Comparison of ENCODE assay signal across 13 mouse cellular contexts in the genomic region with DNA sequence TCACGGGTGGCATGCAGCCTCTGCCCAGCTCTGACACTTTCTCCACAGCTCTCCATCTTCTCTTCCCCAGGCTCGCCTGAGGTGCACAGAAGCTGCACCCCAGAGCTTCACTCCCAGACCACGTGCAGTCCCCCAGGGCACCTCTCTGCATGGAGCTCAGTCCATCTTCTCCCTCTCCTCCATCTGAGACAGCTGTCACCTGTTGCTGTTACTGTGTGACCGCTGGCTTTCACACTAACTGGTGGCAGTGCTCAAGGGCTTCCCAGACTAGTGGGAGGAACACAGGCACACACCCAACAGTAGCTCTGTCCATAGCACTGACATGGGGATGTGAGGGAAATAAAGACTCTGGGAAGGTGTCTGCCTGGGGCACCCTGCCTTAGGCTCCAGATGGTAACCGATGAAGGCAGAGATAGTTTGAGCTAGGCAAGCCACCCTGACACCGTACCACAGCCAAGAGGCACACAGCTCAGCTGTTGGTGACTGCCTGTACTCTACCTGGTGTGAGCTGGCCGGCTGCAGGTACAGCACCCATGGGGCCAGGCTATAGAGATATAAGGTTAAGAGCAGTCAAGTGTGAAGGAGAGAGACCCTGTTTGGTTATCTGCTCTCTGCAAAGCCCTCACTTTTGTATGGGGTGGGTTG.
A peak's percentile ranks its signal among the peaks of the same experiment; 100 is the strongest.
DNase-seq lines count a peak whose midpoint lies in the region; ATAC-seq and TF ChIP-seq lines count a peak whose summit lies in the region.
"Had no signal": no experiment of that assay in that cellular context is flagged by ENCODE, and none has a peak within 500 bp of the region (broad histone marks: within the 10 kb centered on the region; RNA-seq: fewer than 3 reads in every experiment).

No protein-coding gene starts in this region.

- H3K9me3 ChIP-seq in heart, embryonic 10.5 days: no peaks in the 10 kb centered on the region
- no peaks in the 10 kb centered on the region for H3K9me3 ChIP-seq in liver, embryonic 13.5 days (replicated peaks)
- H3K9me3 ChIP-seq: midbrain, embryonic 12.5 days; neural tube, embryonic 12.5 days had no signal

- no peak overlapping the region for H3K9ac ChIP-seq in liver, embryonic 13.5 days
- H3K9ac ChIP-seq: liver, embryonic 14.5 days; midbrain, embryonic 12.5 days; neural tube, embryonic 12.5 days had no signal

- H3K4me1 ChIP-seq in heart, embryonic 10.5 days: peaks cover 45% of the 10 kb centered on the region
- H3K4me1 ChIP-seq in brown adipose tissue, adult 24 weeks (ENCODE audit: control insufficient read depth, insufficient read depth, insufficient read length, low read length): peaks cover 33% of the 10 kb centered on the region
- peaks cover 34% of the 10 kb centered on the region for H3K4me1 ChIP-seq in liver, embryonic 13.5 days (replicated peaks)

- 68% methylated on average over 7 of the region's 7 CpGs for WGBS in heart, embryonic 10.5 days
- WGBS in liver, embryonic 13.5 days (ENCODE audit: insufficient replicate concordance): 43% methylated on average over 7 of the region's 7 CpGs

- ATAC-seq in liver, embryonic 13.5 days (ENCODE audit: low read depth): no peak
- no peak for ATAC-seq in CD4-positive, CD25-positive, alpha-beta regulatory T cell, adult 4 months

- no peak for TF ChIP-seq CTCF in layer of hippocampus, adult 2 months (conservative IDR thresholded peaks at IDR 0.05)

- H3K27ac ChIP-seq in heart, embryonic 10.5 days: peak overlapping the region; percentile 83
- H3K27ac ChIP-seq in layer of hippocampus, adult 2 months: peak overlapping the region; percentile 72; the same call in 1 of the 2 replicates
- peak overlapping the region; percentile 77 for H3K27ac ChIP-seq in brown adipose tissue, adult 24 weeks (replicated peaks; ENCODE audit: low read depth, low read length)
- 0 out of 2 replicates have a peak overlapping the region, but pooled peaks have one; percentile 75 for H3K27ac ChIP-seq in liver, embryonic 13.5 days
- H3K27ac ChIP-seq: liver, embryonic 14.5 days; midbrain, embryonic 12.5 days; neural tube, embryonic 12.5 days had no signal

- DNase-seq in heart, embryonic 10.5 days (ENCODE audit: low spot score): no peak
- DNase-seq in heart, postnatal 4 days: no peak
- DNase-seq in layer of hippocampus, adult 2 months (ENCODE audit: low spot score in 2 of 2): no peak
- no peak for DNase-seq in layer of hippocampus, adult 18-20 months (ENCODE audit: low spot score in 2 of 2)
- no peak for DNase-seq in liver, embryonic 13.5 days
- no peak for DNase-seq in B cell, adult 2 months
- DNase-seq: kidney, adult 8-10 months; spleen, adult 18-20 months had no signal

- no peaks in the 10 kb centered on the region for H3K27me3 ChIP-seq in heart, embryonic 10.5 days (ENCODE audit: insufficient read depth, poor library complexity, severe bottlenecking)
- H3K27me3 ChIP-seq in liver, embryonic 13.5 days: no peaks in the 10 kb centered on the region
- H3K27me3 ChIP-seq: midbrain, embryonic 12.5 days; neural tube, embryonic 12.5 days had no signal

- no peak overlapping the region for H3K4me3 ChIP-seq in heart, embryonic 10.5 days
- H3K4me3 ChIP-seq in layer of hippocampus, adult 2 months: no peak overlapping the region
- no peak overlapping the region for H3K4me3 ChIP-seq in brown adipose tissue, adult 24 weeks (ENCODE audit: insufficient read depth, low read depth, low read length)
- H3K4me3 ChIP-seq in liver, embryonic 13.5 days (replicated peaks): no peak overlapping the region
- H3K4me3 ChIP-seq: midbrain, embryonic 12.5 days; neural tube, embryonic 12.5 days had no signal

- H3K4me2 ChIP-seq in liver, embryonic 13.5 days: no peak overlapping the region
- H3K4me2 ChIP-seq: midbrain, embryonic 12.5 days; neural tube, embryonic 12.5 days had no signal

- no peaks in the 10 kb centered on the region for H3K36me3 ChIP-seq in heart, embryonic 10.5 days
- no peaks in the 10 kb centered on the region for H3K36me3 ChIP-seq in liver, embryonic 13.5 days
- H3K36me3 ChIP-seq: midbrain, embryonic 12.5 days; neural tube, embryonic 12.5 days had no signal
